Mouse (Mus musculus) intestine, embryonic 15.5 days (tissue): ENCODE measurements around the gene Unc119b. TPM values are rescaled to one million over a fixed set of nuclear protein-coding genes. Genes with fewer than 3 reads are reported as not detected.
"Not testable (repeated sequence)": the region's sequence is repeated elsewhere in the genome, so short reads cannot be mapped to it uniquely, and the experiment has no call there.

ENCODE experiments used
- ATAC-seq: fragments of 200-750 bp; cut with Nextera tagmentation; 2 replicates; pipeline ENCODE4 v1.8.0; 2017; ENCODE audit warnings: moderate TSS enrichment, moderate library complexity
- H3K27ac ChIP-seq: fragments of 300-500 bp; sonication (generic); 2 replicates; pipeline ENCODE4 v1.5.1; 2015; ENCODE audit warnings: mild to moderate bottlenecking, inconsistent platforms
- H3K27me3 ChIP-seq: fragments of 300-500 bp; sonication (generic); replicated peaks from 2 replicates; pipeline ENCODE4 v1.6.1; 2015; ENCODE audit warnings: inconsistent platforms
- H3K36me3 ChIP-seq: fragments of 300-500 bp; sonication (generic); 2 replicates; pipeline ENCODE4 v1.6.1; 2015; ENCODE audit warnings: inconsistent platforms
- H3K4me1 ChIP-seq: fragments of 300-500 bp; sonication (generic); replicated peaks from 2 replicates; pipeline ENCODE4 v1.6.1; 2015; ENCODE audit warnings: inconsistent platforms
- H3K4me2 ChIP-seq: fragments of 300-500 bp; sonication (generic); replicated peaks from 2 replicates; pipeline ENCODE4 v1.6.1; 2015; ENCODE audit warnings: mild to moderate bottlenecking, inconsistent platforms
- H3K4me3 ChIP-seq: fragments of 300-500 bp; sonication (generic); replicated peaks from 2 replicates; pipeline ENCODE4 v1.5.1; 2015; ENCODE audit warnings: inconsistent platforms
- H3K9ac ChIP-seq: fragments of 300-500 bp; sonication (generic); 2 replicates; pipeline ENCODE4 v1.6.1; 2015; ENCODE audit warnings: inconsistent platforms
- H3K9me3 ChIP-seq: fragments of 300-500 bp; sonication (generic); 2 replicates; pipeline ENCODE4 v1.6.1; 2016; ENCODE audit warnings: inconsistent platforms
- WGBS: fragments of 180-500 bp; shearing (Covaris S2); methylation state at CpG from one replicate; pipeline ENCODE4 v1.1.7; 2015; 5-methylcytosine and 5-hydroxymethylcytosine counted together
- polyA plus RNA-seq: library from polyadenylated mRNA; unstranded; fragments of >200 nt; fragmentation: Nextera tagmentation; extraction: Ambion mirVana; gene quantifications from 2 replicates; pipeline ENCODE4 v1.2.1, GENCODE M21; 2015

Unc119b gene
- polyA plus RNA-seq, 1 experiment from 2014 or later = 26.6 TPM

GRCm38 (mm10) chr5:115125211-115125871, 9.4 kb downstream of the Unc119b start:
- Histone ChIP-seq H3K4me1 (0 out of 2 replicates have a peak, but pooled peaks cover 14% of the 10 kb centered on the region), H3K4me2 (0 out of 2 replicates have a peak overlapping the region, but pooled peaks have one; percentile 12), H3K27ac (no peak overlapping the region), H3K9me3 (no peaks in the 10 kb centered on the region), H3K36me3 (peaks cover 18% of the 10 kb centered on the region), H3K27me3 (no peaks in the 10 kb centered on the region), H3K9ac (no peak overlapping the region), H3K4me3 (no peak overlapping the region)
- WGBS = 24% methylated on average over 24 of the region's 24 CpGs
- ATAC-seq = peak; percentile 83

GRCm38 (mm10) chr5:115124690-115125089, 10.1 kb downstream of the Unc119b start:
- Histone ChIP-seq H3K4me3 (no peak overlapping the region), H3K4me2 (no peak overlapping the region), H3K27me3 (no peaks in the 10 kb centered on the region), H3K36me3 (peaks cover 18% of the 10 kb centered on the region), H3K9me3 (no peaks in the 10 kb centered on the region), H3K27ac (no peak overlapping the region), H3K9ac (no peak overlapping the region), H3K4me1 (peaks cover 14% of the 10 kb centered on the region; the same call in 1 of the 2 replicates)
- ATAC-seq = peak; percentile 21
- 92% methylated on average over 6 of the region's 6 CpGs for WGBS

- Histone ChIP-seq H3K9ac (no peak overlapping the region), H3K9me3 (no peaks in the 10 kb centered on the region), H3K36me3 (peaks cover 17% of the 10 kb centered on the region), H3K27ac (no peak overlapping the region), H3K4me3 (no peak overlapping the region), H3K4me1 (peaks cover 17% of the 10 kb centered on the region), H3K4me2 (no peak overlapping the region), H3K27me3 (no peaks in the 10 kb centered on the region)
- no peak for ATAC-seq
- WGBS = 81% methylated on average over 5 of the region's 5 CpGs
Observed at GRCm38 (mm10) chr5:115120978-115121377, 13.8 kb downstream of the Unc119b start.

GRCm38 (mm10) chr5:115118961-115119570, 15.7 kb downstream of the Unc119b start, which contains the start of gene Acads:
Gene Acads, minus strand, starts transcription at chr5:115119346.
- peak within 1 kb of the TSS; percentile 98 for H3K4me3 ChIP-seq
- WGBS = under 1% methylated on average over 39 of the region's 39 CpGs

GRCm38 (mm10) chr5:115117467-115117866, 17.3 kb downstream of the Unc119b start:
- Histone ChIP-seq H3K4me2 (no peak overlapping the region), H3K9me3 (no peaks in the 10 kb centered on the region), H3K4me3 (no peak overlapping the region), H3K9ac (no peak overlapping the region), H3K27me3 (no peaks in the 10 kb centered on the region), H3K36me3 (0 out of 2 replicates have a peak, but pooled peaks cover 11% of the 10 kb centered on the region), H3K4me1 (peaks cover 5% of the 10 kb centered on the region), H3K27ac (no peak overlapping the region)
- no peak for ATAC-seq
- 74% methylated on average over 13 of the region's 13 CpGs for WGBS

More at GRCm38 (mm10) chr5:115118961-115119570, 15.7 kb downstream of the Unc119b start, which contains the start of gene Acads:
- peak; percentile 97 for ATAC-seq
- Histone ChIP-seq H3K27me3 (no peaks in the 10 kb centered on the region), H3K4me2 (peak within 1 kb of the TSS; percentile 83), H3K27ac (peak within 1 kb of the TSS; percentile 78), H3K9me3 (no peaks in the 10 kb centered on the region), H3K4me1 (peaks cover 5% of the 10 kb centered on the region), H3K36me3 (peaks cover 12% of the 10 kb centered on the region; the same call in 1 of the 2 replicates), H3K9ac (peak within 1 kb of the TSS; percentile 98)

GRCm38 (mm10) chr5:115116426-115116825, 18.3 kb downstream of the Unc119b start:
- peaks cover 5% of the 10 kb centered on the region for H3K4me1 ChIP-seq
- no peaks in the 10 kb centered on the region for H3K9me3 ChIP-seq
- no peak overlapping the region for H3K27ac ChIP-seq
- H3K36me3 ChIP-seq = peaks cover 18% of the 10 kb centered on the region; the same call in 1 of the 2 replicates
- no peak for ATAC-seq
- H3K4me2 ChIP-seq = no peak overlapping the region
- H3K4me3 ChIP-seq = no peak overlapping the region
- 93% methylated on average over 3 of the region's 3 CpGs for WGBS
- H3K9ac ChIP-seq = no peak overlapping the region
- no peaks in the 10 kb centered on the region for H3K27me3 ChIP-seq

GRCm38 (mm10) chr5:115114501-115114900, 20.3 kb downstream of the Unc119b start:
- ATAC-seq = peak; percentile 50
- Histone ChIP-seq H3K4me1 (peaks cover 3% of the 10 kb centered on the region), H3K9ac (no peak overlapping the region), H3K4me3 (no peak overlapping the region), H3K36me3 (peaks cover 23% of the 10 kb centered on the region; the same call in 1 of the 2 replicates), H3K27me3 (no peaks in the 10 kb centered on the region), H3K4me2 (no peak overlapping the region), H3K9me3 (no peaks in the 10 kb centered on the region), H3K27ac (peak overlapping the region; percentile 19; the same call in 1 of the 2 replicates)
- 80% methylated on average over 8 of the region's 8 CpGs for WGBS

GRCm38 (mm10) chr5:115113244-115113643, 21.5 kb downstream of the Unc119b start:
- WGBS = 94% methylated on average over 12 of the region's 12 CpGs
- Histone ChIP-seq H3K9me3 (no peaks in the 10 kb centered on the region), H3K4me3 (no peak overlapping the region), H3K4me2 (no peak overlapping the region), H3K27me3 (no peaks in the 10 kb centered on the region), H3K27ac (no peak overlapping the region), H3K4me1 (no peaks in the 10 kb centered on the region; the same call in 1 of the 2 replicates), H3K9ac (0 out of 2 replicates have a peak overlapping the region, but pooled peaks have one; percentile 20), H3K36me3 (peaks cover 23% of the 10 kb centered on the region; the same call in 1 of the 2 replicates)
- ATAC-seq = no peak

GRCm38 (mm10) chr5:115111156-115111555, 23.6 kb downstream of the Unc119b start:
- no peak overlapping the region for H3K9ac ChIP-seq
- H3K4me1 ChIP-seq = no peaks in the 10 kb centered on the region
- no peak for ATAC-seq
- H3K27ac ChIP-seq = no peak overlapping the region
- H3K27me3 ChIP-seq = no peaks in the 10 kb centered on the region
- H3K4me3 ChIP-seq = no peak overlapping the region
- H3K4me2 ChIP-seq = no peak overlapping the region
- no peaks in the 10 kb centered on the region for H3K9me3 ChIP-seq
- H3K36me3 ChIP-seq = peaks cover 22% of the 10 kb centered on the region; the same call in 1 of the 2 replicates
- 93% methylated on average over 8 of the region's 8 CpGs for WGBS

- not testable (repeated sequence) for H3K9ac ChIP-seq, H3K4me1 ChIP-seq, H3K27ac ChIP-seq, H3K4me2 ChIP-seq, ATAC-seq, H3K9me3 ChIP-seq, H3K27me3 ChIP-seq, H3K4me3 ChIP-seq
- 96% methylated on average over 23 of the region's 23 CpGs for WGBS
- peaks cover 13% of the 10 kb centered on the region for H3K36me3 ChIP-seq
Observed at GRCm38 (mm10) chr5:115103253-115103652, 31.5 kb downstream of the Unc119b start.

GRCm38 (mm10) chr5:115102231-115102630, 32.5 kb downstream of the Unc119b start:
- Histone ChIP-seq H3K4me3 (no peak overlapping the region), H3K4me1 (no peaks in the 10 kb centered on the region), H3K27me3 (no peaks in the 10 kb centered on the region), H3K9ac (no peak overlapping the region), H3K9me3 (no peaks in the 10 kb centered on the region), H3K27ac (no peak overlapping the region), H3K36me3 (peaks cover 17% of the 10 kb centered on the region), H3K4me2 (no peak overlapping the region)
- ATAC-seq = no peak
- 85% methylated on average over 2 of the region's 2 CpGs for WGBS

GRCm38 (mm10) chr5:115100473-115100872, 34.3 kb downstream of the Unc119b start:
- H3K27ac ChIP-seq = no peak overlapping the region
- peaks cover 33% of the 10 kb centered on the region for H3K36me3 ChIP-seq
- H3K9me3 ChIP-seq = no peaks in the 10 kb centered on the region

More at GRCm38 (mm10) chr5:115100473-115100872, 34.3 kb downstream of the Unc119b start:
- no peak for ATAC-seq
- Histone ChIP-seq H3K27me3 (no peaks in the 10 kb centered on the region), H3K4me2 (no peak overlapping the region), H3K4me1 (no peaks in the 10 kb centered on the region), H3K4me3 (no peak overlapping the region), H3K9ac (no peak overlapping the region)
- 85% methylated on average over 6 of the region's 6 CpGs for WGBS
